In genomic region chr5:107221892-107222669, GRCm38 (mm10) we compare ENCODE assay signal across 8 mouse cellular contexts.
DNase-seq lines count a peak whose midpoint lies in the region.

No protein-coding gene starts in this region.

- intact Hi-C loops in left cerebral cortex, postnatal 14 days (cut with DNase I): no loop called here

- peak; percentile 45 for DNase-seq in kidney, adult 18-20 months
- DNase-seq in kidney, adult 9 months: no peak
- DNase-seq in cerebellum, postnatal 10 days: peak; percentile 60 to 64
- DNase-seq in heart, postnatal 4 days: peak; percentile 71
- DNase-seq in lung, postnatal 10 days: peak; percentile 78
- DNase-seq in left cerebral cortex, postnatal 14 days (ENCODE audit: low spot score in 2 of 2): no peak
- DNase-seq in spleen, postnatal 14 days (ENCODE audit: low spot score in 2 of 2): no peak
- DNase-seq in ovary, postnatal 10 days (ENCODE audit: low spot score): no peak

Comparison
In these comparisons a context has a peak if more than half of its experiments do, and no peak if none do; other contexts are left out.
1. DNase-seq: peak in kidney, adult 18-20 months (single experiment), cerebellum, postnatal 10 days (2 of 2), heart, postnatal 4 days (single experiment) and lung, postnatal 10 days (single experiment); none in kidney, adult 9 months (single experiment), left cerebral cortex, postnatal 14 days (0 of 2), spleen, postnatal 14 days (0 of 2) and ovary, postnatal 10 days (single experiment).